Mouse (Mus musculus) heart, adult 8-10 months (tissue): ENCODE data around the gene Dtx4. TPM values are rescaled to one million over a fixed set of nuclear protein-coding genes. Genes with fewer than 3 reads are reported as not detected.

Experiments used
- DNase-seq: peaks from one replicate; pipeline ENCODE4 v3.0.0; 2022; ENCODE audit warnings: low spot score
- total RNA-seq, 4 experiments: library from RNA; stranded (reverse); gene quantifications; 2 replicates each; pipeline ENCODE4 v1.2.4; 2022

Dtx4 gene
- total RNA-seq, 4 experiments from 2014 or later = 4.1 to 5.4 (median 4.7) TPM

- peak; percentile 67 for DNase-seq
Measured at GRCm38 (mm10) chr19:12466204-12466603, 35.0 kb downstream of the Dtx4 start.

GRCm38 (mm10) chr19:12465530-12466144 is 35.6 kb downstream of the Dtx4 start:
- no peak for DNase-seq

GRCm38 (mm10) chr19:12464674-12465073 is 36.6 kb downstream of the Dtx4 start:
- DNase-seq = no peak

- no peak for DNase-seq
Measured at GRCm38 (mm10) chr19:12464127-12464526, 37.1 kb downstream of the Dtx4 start.

DNA sequence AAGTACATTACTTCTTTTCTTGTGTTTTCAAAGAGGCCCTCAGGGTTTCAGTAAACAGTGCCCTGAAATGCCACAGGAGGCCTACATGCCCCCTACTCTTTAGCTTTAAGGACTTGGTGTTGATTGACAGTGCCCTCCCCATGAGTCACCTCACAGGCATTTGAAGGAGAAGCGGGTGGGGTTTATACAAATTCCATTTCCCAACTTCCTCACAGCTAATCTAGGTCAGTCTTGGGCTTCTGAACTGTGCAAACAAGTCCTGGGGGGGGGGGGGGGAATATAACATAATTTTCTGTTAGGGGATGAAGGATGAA is 37.6 kb downstream of the Dtx4 start:
- DNase-seq = no peak

DNA sequence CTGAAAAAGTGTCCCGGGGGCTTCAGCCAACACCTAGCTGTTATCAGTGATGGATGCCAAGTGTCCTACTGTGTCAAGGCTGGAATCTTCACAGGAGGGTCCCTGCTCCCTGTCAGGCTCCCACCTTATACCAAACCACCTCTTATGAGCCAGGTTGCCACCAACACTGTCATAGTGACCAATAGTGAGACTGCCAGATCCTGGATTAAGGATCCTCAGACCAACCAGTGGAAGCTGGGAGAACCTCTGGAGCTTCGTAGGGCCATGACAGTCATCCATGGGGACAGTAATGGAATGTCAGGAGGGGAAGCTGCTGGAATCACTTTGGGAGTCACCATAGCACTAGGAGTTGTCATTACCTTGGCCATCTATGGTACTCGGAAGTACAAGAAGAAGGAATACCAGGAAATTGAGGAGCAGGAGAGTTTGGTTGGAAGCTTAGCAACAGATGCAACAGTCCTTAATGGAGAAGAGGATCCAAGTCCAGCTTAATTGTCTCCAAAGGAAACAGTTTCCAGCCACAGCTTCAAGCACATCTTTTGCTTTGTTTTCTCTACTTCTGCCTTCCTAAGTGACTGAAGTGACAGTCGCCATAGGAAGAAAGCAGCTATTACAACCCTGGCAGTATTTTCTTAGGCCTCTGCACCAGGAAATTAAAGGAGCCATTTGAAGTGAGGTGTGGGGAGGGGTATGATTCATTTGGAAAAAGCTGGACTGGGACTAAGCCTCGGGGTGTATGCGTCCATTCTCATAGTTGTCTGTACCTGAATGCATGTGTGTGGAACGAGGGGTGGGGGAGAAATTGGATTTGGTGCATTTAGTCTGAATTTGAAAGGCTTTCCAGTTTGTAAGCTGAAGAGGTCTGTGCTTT is 38.2 kb downstream of the Dtx4 start:
- DNase-seq = no peak

DNA sequence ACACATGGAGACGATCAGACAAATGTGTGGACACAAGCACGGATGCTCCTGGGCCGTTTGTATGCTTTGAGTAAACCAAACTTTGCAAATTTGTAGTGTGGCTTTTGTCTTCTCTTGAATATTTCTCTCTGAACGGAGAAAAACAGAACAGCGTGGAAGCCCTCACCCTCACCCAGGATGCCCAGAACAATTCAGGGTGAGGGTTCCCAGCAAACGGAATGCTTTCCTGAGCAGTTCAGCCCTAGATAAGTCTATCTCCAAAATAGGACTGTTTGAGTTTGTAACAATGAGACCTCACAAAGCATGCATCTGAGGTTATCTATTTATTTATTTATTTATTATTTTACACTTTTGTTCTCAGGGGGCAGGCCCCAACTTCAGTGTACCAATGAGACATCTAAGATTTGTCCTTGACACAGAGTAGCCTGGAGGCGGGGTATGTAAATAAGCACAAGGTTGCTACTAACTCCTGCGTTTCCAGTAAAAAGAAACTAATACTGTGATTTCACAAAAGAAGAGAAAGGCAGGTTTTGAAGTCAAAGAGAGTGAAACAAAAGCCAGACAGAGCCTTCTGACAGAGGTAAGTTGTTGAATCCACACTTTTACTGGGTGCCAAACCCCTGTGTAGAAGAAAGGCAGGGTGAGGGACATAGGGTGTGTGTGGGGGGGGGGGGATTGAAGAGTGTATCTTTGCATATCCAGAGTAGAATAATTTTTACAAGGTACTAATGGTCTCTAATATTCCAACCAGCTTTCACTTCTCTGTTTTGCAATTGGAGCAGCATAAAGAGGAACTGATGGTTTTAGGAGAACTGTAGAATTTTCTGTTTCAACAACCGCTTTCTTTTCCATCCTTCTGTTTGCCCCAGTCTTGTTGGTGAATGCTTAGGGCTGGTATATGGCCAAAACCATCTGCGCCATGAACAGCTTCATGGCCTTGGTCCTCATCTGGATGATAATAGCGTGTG is 40.7 kb downstream of the Dtx4 start, which contains the start of gene Mpeg1:
TSS of gene Mpeg1 (plus strand) at position 498 of the 968 bp plus-strand sequence.
- no peak for DNase-seq

GRCm38 (mm10) chr19:12459516-12459915 is 41.7 kb downstream of the Dtx4 start:
- no peak for DNase-seq

GRCm38 (mm10) chr19:12457401-12458066 is 43.7 kb downstream of the Dtx4 start:
- no peak for DNase-seq

GRCm38 (mm10) chr19:12445014-12445413 is 56.2 kb downstream of the Dtx4 start:
- no peak for DNase-seq

GRCm38 (mm10) chr19:12442560-12442959 is 58.7 kb downstream of the Dtx4 start:
- DNase-seq = no peak

DNA sequence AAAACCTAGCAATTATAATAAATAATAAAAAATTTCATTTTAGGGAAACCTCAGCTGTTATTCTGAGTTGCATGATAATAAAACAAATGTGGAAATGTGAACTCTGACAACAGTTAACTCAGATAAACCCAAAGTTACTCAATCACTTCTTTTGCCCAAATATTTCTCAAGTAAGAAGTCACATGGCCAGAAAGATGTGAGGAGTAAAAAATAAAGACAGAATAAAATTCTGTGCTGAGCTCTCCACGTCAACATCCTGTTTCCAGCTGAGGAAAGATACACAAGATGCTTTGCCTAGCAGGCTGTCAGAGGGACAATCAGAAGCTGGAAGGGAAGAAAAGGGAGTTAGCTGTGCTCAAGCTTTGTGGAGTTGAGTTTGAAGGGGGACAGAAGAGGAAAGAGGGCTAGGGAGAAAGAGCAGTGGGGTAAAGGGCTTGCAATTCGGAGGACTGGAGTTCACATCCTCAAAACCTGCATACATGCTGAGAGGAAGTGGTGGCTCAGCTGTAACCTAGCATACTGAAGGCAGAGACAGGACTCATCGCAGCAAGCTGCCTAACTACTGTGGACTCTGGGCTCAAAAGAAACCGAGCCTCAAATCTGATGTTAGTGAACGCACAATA is 61.0 kb downstream of the Dtx4 start:
- peak; percentile 37 for DNase-seq

- no peak for DNase-seq
Measured at GRCm38 (mm10) chr19:12439581-12439980, 61.7 kb downstream of the Dtx4 start.

DNA sequence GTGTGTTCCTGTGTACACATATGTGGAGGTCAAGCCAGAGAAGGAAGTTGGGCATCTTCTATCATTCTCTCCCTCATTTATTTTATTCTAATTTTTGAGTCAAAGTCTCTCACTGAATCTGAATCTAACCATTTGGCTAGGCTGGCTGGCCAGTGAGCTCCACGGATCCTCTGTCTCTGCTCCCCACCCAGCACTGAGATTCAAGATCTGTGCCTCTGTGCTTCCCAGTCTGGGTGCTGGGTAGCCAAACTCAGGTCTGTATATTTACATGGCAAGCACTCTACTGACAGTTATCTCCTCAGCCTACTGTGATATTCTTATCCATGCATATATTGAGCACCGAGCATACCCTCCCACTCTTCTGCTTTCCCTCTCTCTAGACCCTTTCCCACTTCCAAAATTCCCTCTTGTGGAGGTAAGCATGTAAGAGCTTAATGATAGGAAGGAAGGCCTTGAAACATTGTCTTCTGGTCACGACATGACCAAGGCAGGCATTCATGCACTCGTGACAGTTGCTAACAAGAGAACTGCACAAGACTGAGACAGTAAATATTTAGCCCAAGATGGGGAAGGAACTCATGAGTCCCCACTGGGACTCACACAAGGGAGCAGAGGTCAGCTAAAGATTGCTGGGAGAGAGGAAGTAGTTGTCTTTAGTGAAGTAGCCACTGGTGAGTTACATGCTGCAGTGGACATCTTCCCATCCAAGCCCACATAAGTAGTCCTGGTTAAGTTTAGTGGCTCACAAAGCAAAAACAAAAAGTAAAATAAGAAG is 65.3 kb downstream of the Dtx4 start:
- peak; percentile 38 for DNase-seq

DNA sequence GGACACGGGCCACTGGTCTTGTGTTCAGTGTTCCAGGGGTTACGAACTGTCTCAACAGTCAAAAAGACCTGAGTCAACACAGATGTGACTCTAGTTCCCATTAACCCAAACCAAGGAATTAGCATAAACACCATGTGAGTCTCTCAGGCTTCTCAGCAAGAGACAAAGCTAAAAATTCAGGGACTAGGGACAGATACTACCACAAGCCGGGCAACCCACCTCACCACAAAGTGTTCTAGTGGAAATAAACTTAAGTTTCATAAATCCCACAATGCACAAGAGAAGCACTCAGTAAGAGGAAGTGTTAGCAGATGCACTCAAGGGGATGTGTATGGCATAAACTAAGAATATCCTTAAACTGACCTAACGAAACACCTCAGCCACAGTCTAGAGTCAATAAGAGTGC is 66.2 kb downstream of the Dtx4 start:
- no peak for DNase-seq

DNA sequence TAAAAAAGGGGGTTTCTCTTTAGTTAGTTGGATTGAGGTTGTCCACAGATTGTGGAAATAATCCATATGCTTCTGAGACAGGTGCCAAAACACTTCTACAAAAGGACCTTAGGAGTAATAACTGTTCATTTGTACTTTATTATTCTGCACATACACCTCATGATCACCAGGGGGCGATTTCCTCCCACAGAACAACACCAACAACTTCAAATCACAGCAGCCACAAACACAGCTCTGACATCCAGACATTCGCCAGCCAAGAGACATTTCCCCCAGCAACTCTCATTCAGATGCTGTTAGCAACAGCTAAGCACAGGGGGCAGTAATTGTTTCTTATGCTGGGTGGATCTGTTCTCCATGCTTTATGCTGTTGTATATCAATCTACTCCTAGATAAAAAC is 68.2 kb downstream of the Dtx4 start:
- DNase-seq = peak; percentile 44

GRCm38 (mm10) chr19:12427605-12428004 is 73.6 kb downstream of the Dtx4 start, which contains the start of gene Pfpl:
Gene Pfpl (plus strand): TSS chr19:12427905.
- no peak for DNase-seq

- DNase-seq = no peak
Measured at GRCm38 (mm10) chr19:12427101-12427500, 74.2 kb downstream of the Dtx4 start.

DNA sequence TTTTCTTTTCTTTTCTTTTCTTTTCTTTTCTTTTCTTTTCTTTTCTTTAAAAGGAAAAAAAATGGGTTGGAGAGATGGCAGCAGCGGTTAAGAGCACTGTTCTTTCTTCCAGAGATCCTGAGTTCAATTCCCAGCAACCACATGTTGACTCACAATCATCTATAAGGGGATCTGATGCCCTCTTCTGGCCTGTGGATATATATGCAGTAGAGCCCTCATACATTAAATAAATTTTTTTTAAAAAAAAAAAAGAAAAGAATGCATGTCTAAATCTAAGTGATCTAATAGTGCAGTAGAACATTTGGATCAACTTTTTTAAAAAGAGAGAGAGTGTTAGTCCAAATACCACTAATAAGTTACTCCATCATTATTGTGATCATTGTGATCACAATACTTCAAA is 79.6 kb downstream of the Dtx4 start:
- DNase-seq = no peak

GRCm38 (mm10) chr19:12420555-12420954 is 80.7 kb downstream of the Dtx4 start:
- DNase-seq = no peak
